Mouse (Mus musculus): ENCODE results near the gene Tsr1. TPM values are rescaled to one million over a fixed set of nuclear protein-coding genes. Genes with fewer than 3 reads are reported as not detected.

Tsr1 gene
- total RNA-seq, 2 experiments from 2014 or later, result 35.8 to 37.0 TPM

Small RNA genes lying within 50 kb of the gene (microRNA-seq; reads per million reads assigned to microRNA genes)
- 1.7 to 2.0 reads per million in 2 experiments for gene Mir6926

Other genes with a start within 250 kb of the Tsr1 start
- 10 to 100 TPM; 68.8 to 72.7 TPM for gene Cluh, start 248.6 kb upstream of the Tsr1 start, total RNA-seq (2021)
- gene Pafah1b1, start 173.4 kb upstream of the Tsr1 start, total RNA-seq (2021), result 100 to 1,000 TPM; 406 to 411 TPM
- gene Mettl16, start 127.2 kb upstream of the Tsr1 start, total RNA-seq (2021), result 10 to 100 TPM; 18.1 to 26.4 TPM
- gene Mnt, start 67.2 kb upstream of the Tsr1 start, total RNA-seq (2021), result 10 to 100 TPM; 28.4 to 29.6 TPM
- gene Sgsm2, start 1.0 kb upstream of the Tsr1 start, total RNA-seq (2021), result 10 to 100 TPM; 69.6 to 73.0 TPM
- 10 to 100 TPM; 23.8 to 24.9 TPM for gene Smg6, start 27.8 kb downstream of the Tsr1 start, total RNA-seq (2021)
- gene Srr, start 27.9 kb downstream of the Tsr1 start, total RNA-seq (2021), result 10 to 100 TPM; 94.4 to 98.0 TPM